Mouse (Mus musculus): Measurements from ENCODE around the gene Cd44. TPM values are rescaled to one million over a fixed set of nuclear protein-coding genes. Genes with fewer than 3 reads are reported as not detected.

Gene Cd44
- polyA plus RNA-seq, 1 experiment from 2014 or later, result 25.9 TPM

DNA sequence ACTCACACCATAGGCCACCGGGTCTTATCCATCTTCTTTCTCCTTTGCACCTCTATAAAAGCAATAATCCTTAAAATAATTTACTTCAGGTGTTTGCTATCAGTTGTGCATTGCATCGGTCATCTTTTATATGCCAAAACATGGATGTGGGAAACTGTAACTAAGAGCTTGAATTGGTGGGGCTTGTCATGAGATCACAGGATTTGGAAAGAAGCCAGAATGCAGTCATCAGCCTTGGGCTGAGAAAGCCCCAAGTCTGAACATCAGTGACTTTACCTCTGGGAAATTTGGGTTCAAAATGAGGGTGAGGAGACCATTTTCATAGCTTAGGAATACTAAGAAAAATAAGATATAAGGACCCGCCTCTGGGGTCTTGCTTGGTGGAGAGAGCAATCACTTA, 4.1 kb upstream of the Cd44 start:
- no peak overlapping the region for H3K9ac ChIP-seq (ENCODE audit: low read depth, low read length)
- DNase-seq (ENCODE audit: low spot score), result no peak
- H3K9me3 ChIP-seq (ENCODE audit: control insufficient read depth, low read length), result no peaks in the 10 kb centered on the region
- H3K27me3 ChIP-seq (replicated peaks; ENCODE audit: control insufficient read depth, insufficient read depth, low read length), result 0 out of 2 replicates have a peak, but pooled peaks cover 3% of the 10 kb centered on the region
- H3K4me3 ChIP-seq (ENCODE audit: low read depth, low read length), result no peak overlapping the region
- 0 out of 2 replicates have a peak, but pooled peaks cover 3% of the 10 kb centered on the region for H3K4me1 ChIP-seq (replicated peaks; ENCODE audit: control insufficient read depth, insufficient read depth, low read length)
- no peak for ATAC-seq (replicated peaks; ENCODE audit: low FRiP score)
- H3K4me2 ChIP-seq, result no peak overlapping the region
- H3K27ac ChIP-seq (ENCODE audit: low read depth, low read length), result no peak overlapping the region
- WGBS, result 75% methylated on average over 3 of the region's 3 CpGs
- H3K36me3 ChIP-seq (ENCODE audit: control insufficient read depth, insufficient read depth, low read length), result no peaks in the 10 kb centered on the region

DNA sequence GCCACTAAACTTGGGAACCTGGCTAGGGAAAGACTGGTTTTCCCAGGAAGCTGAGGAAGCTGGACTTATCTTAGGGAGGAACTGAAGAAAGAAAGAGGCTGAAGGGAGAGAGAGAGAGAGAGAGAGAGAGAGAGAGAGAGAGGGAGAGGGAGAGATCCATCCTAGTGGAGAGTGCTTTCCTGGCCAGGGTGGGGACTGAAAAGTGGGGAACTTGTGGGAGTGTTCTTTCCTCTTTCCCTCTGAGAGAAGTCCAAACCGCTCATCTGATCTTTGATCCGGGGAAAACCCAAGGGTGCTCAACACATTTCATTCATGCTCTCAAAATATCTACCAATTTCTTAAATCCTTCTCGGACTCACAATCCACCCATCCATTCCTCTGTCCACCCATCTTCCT, 361 bp upstream of the Cd44 start:
- Histone ChIP-seq H3K9me3 (ENCODE audit: control insufficient read depth, low read length) (no peaks in the 10 kb centered on the region), H3K4me1 (replicated peaks; ENCODE audit: control insufficient read depth, insufficient read depth, low read length) (peaks cover 11% of the 10 kb centered on the region; the same call in 1 of the 2 replicates), H3K27me3 (replicated peaks; ENCODE audit: control insufficient read depth, insufficient read depth, low read length) (no peaks in the 10 kb centered on the region), H3K27ac (ENCODE audit: low read depth, low read length) (no peak overlapping the region; the same call in 1 of the 2 replicates), H3K9ac (ENCODE audit: low read depth, low read length) (peak overlapping the region; percentile 69), H3K4me2 (peak overlapping the region; percentile 83), H3K4me3 (ENCODE audit: low read depth, low read length) (peak overlapping the region; percentile 65), H3K36me3 (ENCODE audit: control insufficient read depth, insufficient read depth, low read length) (no peaks in the 10 kb centered on the region)
- WGBS, result 9% methylated on average over 3 of the region's 3 CpGs
- ATAC-seq (replicated peaks; ENCODE audit: low FRiP score) (no peak), DNase-seq (ENCODE audit: low spot score) (no peak)

DNA sequence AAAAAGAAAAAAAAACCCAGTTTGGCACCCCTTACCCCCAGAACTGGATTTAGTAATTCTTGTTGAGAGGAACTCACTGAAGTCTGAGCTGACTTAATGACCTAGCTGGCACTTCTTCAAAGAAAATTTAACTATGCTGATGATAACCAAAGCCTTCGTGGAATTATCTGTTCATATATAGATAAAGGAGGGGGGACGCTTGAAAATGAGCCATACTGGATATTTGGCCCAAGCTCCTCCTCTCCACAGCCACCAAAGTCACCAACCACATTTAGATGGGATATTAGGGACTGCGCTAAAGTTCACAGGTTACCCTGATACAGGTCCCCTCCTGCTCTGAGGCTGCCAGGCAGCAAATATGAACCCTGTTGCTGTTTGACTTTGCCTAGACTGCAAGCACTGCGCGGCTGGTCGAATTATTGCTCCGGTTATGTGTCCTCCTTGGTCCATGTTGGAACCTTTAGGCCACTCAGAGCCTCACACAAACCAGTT, 1.2 kb downstream of the Cd44 start:
- DNase-seq (ENCODE audit: low spot score), result peak; percentile 42
- Histone ChIP-seq H3K36me3 (ENCODE audit: control insufficient read depth, insufficient read depth, low read length) (no peaks in the 10 kb centered on the region), H3K4me1 (replicated peaks; ENCODE audit: control insufficient read depth, insufficient read depth, low read length) (peaks cover 12% of the 10 kb centered on the region), H3K27me3 (replicated peaks; ENCODE audit: control insufficient read depth, insufficient read depth, low read length) (no peaks in the 10 kb centered on the region), H3K9ac (ENCODE audit: low read depth, low read length) (peak overlapping the region; percentile 69), H3K4me2 (peak overlapping the region; percentile 83), H3K9me3 (ENCODE audit: control insufficient read depth, low read length) (no peaks in the 10 kb centered on the region), H3K4me3 (ENCODE audit: low read depth, low read length) (peak overlapping the region; percentile 65), H3K27ac (ENCODE audit: low read depth, low read length) (peak overlapping the region; percentile 68)
- WGBS, result 24% methylated on average over 7 of the region's 7 CpGs
- peak; percentile 42 for ATAC-seq (replicated peaks; ENCODE audit: low FRiP score)

DNA sequence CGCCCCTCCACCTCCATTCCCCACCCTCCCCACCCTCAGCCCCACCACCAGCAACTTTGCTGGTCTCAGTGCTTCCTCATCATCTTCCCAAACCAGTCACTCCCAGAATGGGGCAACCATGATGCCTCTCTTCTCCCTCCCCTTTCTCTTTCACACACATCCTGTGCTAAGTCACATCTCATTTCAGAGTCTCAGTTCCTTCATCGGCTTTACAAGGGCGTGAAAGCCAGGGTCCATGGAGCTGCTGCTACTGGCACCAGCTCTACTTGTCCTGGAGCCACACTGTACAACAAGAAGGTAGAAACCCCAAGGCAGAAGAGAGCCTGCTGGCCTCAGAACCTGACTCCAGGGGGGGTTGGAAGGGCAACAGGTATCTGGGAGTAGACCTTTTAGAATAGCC, 2.2 kb downstream of the Cd44 start:
- Histone ChIP-seq H3K9me3 (ENCODE audit: control insufficient read depth, low read length) (no peaks in the 10 kb centered on the region), H3K27me3 (replicated peaks; ENCODE audit: control insufficient read depth, insufficient read depth, low read length) (no peaks in the 10 kb centered on the region), H3K36me3 (ENCODE audit: control insufficient read depth, insufficient read depth, low read length) (no peaks in the 10 kb centered on the region), H3K27ac (ENCODE audit: low read depth, low read length) (no peak overlapping the region; the same call in 1 of the 2 replicates), H3K4me3 (ENCODE audit: low read depth, low read length) (peak overlapping the region; percentile 65), H3K4me2 (peak overlapping the region; percentile 83), H3K9ac (ENCODE audit: low read depth, low read length) (peak overlapping the region; percentile 69), H3K4me1 (replicated peaks; ENCODE audit: control insufficient read depth, insufficient read depth, low read length) (peaks cover 12% of the 10 kb centered on the region)
- no peak for DNase-seq (ENCODE audit: low spot score)
- ATAC-seq (replicated peaks; ENCODE audit: low FRiP score), result no peak
- 34% methylated on average over 3 of the region's 3 CpGs for WGBS

DNA sequence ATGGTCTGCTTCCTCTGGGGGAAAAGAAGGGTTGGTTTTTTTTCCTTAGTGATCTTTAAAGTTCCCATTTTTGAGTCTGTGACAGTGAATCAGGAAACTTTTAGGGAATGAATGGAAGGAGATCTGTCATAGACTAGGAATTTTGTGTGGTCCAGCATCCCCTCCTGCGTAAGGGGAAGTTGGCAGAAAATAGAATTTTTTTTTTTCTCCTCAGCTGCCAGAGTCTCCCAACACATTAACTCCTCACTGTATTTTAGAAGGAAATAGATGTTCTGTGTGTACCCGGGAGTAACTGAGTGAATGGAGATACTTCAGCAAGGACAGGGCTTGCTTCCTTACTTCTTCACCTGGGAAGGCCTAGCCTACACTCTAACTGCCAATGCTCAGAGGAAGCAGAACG, 2.9 kb downstream of the Cd44 start:
- Histone ChIP-seq H3K36me3 (ENCODE audit: control insufficient read depth, insufficient read depth, low read length) (no peaks in the 10 kb centered on the region), H3K27ac (ENCODE audit: low read depth, low read length) (no peak overlapping the region), H3K9me3 (ENCODE audit: control insufficient read depth, low read length) (no peaks in the 10 kb centered on the region), H3K4me2 (peak overlapping the region; percentile 83), H3K4me1 (replicated peaks; ENCODE audit: control insufficient read depth, insufficient read depth, low read length) (peaks cover 12% of the 10 kb centered on the region), H3K27me3 (replicated peaks; ENCODE audit: control insufficient read depth, insufficient read depth, low read length) (no peaks in the 10 kb centered on the region), H3K9ac (ENCODE audit: low read depth, low read length) (no peak overlapping the region), H3K4me3 (ENCODE audit: low read depth, low read length) (peak overlapping the region; percentile 65; the same call in 1 of the 2 replicates)
- 65% methylated on average over 3 of the region's 3 CpGs for WGBS
- ATAC-seq (replicated peaks; ENCODE audit: low FRiP score) (no peak), DNase-seq (ENCODE audit: low spot score) (no peak)

DNA sequence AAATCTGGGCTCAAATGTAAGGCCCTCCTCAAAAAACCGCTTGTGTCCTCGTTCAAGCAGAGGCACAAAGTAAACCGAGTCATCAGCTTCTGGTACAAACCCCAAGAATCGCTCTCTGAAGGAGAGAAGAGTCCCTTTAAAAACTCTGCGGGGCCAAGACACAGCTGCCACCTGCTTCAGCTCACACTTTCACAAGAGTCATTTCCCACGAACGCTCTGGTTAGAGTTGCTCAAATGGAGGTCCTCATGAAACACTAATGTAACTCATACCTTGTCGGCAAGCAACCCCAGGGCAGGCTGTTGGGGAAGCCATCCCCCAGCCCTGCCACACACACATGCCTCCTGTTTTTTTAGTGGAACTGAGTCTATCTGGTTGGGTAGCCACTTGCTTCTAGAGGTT, 5.3 kb downstream of the Cd44 start:
- Histone ChIP-seq H3K9ac (ENCODE audit: low read depth, low read length) (no peak overlapping the region), H3K9me3 (ENCODE audit: control insufficient read depth, low read length) (no peaks in the 10 kb centered on the region), H3K27ac (ENCODE audit: low read depth, low read length) (no peak overlapping the region), H3K36me3 (ENCODE audit: control insufficient read depth, insufficient read depth, low read length) (no peaks in the 10 kb centered on the region), H3K4me1 (replicated peaks; ENCODE audit: control insufficient read depth, insufficient read depth, low read length) (peaks cover 9% of the 10 kb centered on the region), H3K4me3 (ENCODE audit: low read depth, low read length) (no peak overlapping the region), H3K27me3 (replicated peaks; ENCODE audit: control insufficient read depth, insufficient read depth, low read length) (no peaks in the 10 kb centered on the region), H3K4me2 (no peak overlapping the region)
- WGBS, result 79% methylated on average over 8 of the region's 8 CpGs
- DNase-seq (ENCODE audit: low spot score), result no peak
- ATAC-seq (replicated peaks; ENCODE audit: low FRiP score), result no peak

DNA sequence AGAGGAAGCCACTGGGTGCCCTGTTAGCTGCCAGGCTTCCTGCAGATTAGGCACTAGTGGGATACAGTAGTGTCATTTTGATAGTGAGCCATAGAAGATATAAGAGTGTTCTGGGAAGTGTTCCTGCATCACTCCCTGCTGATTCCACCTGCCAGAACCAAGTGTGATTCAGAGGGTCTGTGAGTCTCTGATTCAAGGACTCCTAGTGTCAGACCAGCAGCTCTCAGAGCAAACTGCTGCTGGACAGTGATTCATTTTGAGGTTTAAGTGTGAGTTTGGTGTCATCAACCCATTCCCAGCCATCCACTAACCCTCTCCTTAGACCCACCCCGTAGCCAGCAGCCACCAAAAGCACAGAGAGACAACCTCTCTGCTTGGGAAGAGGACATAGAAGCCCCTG, 6.3 kb downstream of the Cd44 start:
- no peak for DNase-seq (ENCODE audit: low spot score)
- no peak overlapping the region for H3K27ac ChIP-seq (ENCODE audit: low read depth, low read length)
- H3K9ac ChIP-seq (ENCODE audit: low read depth, low read length), result no peak overlapping the region
- ATAC-seq (replicated peaks; ENCODE audit: low FRiP score), result no peak
- no peak overlapping the region for H3K4me3 ChIP-seq (ENCODE audit: low read depth, low read length)
- 81% methylated on average over 1 of the region's 1 CpGs for WGBS
- H3K4me2 ChIP-seq, result no peak overlapping the region
- H3K36me3 ChIP-seq (ENCODE audit: control insufficient read depth, insufficient read depth, low read length), result no peaks in the 10 kb centered on the region
- H3K4me1 ChIP-seq (replicated peaks; ENCODE audit: control insufficient read depth, insufficient read depth, low read length), result peaks cover 9% of the 10 kb centered on the region
- H3K9me3 ChIP-seq (ENCODE audit: control insufficient read depth, low read length), result no peaks in the 10 kb centered on the region
- H3K27me3 ChIP-seq (replicated peaks; ENCODE audit: control insufficient read depth, insufficient read depth, low read length), result no peaks in the 10 kb centered on the region

DNA sequence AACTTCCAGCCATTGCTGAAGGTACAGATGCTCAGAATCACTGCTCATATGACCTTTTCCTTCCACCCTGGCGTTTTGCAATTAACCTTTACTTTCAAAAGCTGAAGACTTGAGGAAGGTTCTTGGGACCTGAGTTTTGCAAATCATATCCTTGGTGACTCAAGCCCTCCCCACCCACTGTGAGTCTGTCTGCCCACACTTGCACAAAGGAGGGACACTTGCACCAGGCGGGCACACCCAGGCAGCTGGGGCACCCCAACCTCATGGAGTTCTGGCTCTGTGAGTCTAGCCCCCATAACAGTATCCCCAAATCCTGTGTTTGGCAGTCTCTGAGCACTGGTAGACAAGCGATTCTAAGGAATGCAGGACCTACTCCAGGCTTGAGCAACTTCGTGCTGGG, 6.7 kb downstream of the Cd44 start:
- 68% methylated on average over 4 of the region's 4 CpGs for WGBS
- Histone ChIP-seq H3K4me2 (no peak overlapping the region), H3K9ac (ENCODE audit: low read depth, low read length) (no peak overlapping the region), H3K27me3 (replicated peaks; ENCODE audit: control insufficient read depth, insufficient read depth, low read length) (no peaks in the 10 kb centered on the region), H3K27ac (ENCODE audit: low read depth, low read length) (no peak overlapping the region), H3K4me1 (replicated peaks; ENCODE audit: control insufficient read depth, insufficient read depth, low read length) (peaks cover 8% of the 10 kb centered on the region), H3K36me3 (ENCODE audit: control insufficient read depth, insufficient read depth, low read length) (no peaks in the 10 kb centered on the region), H3K9me3 (ENCODE audit: control insufficient read depth, low read length) (no peaks in the 10 kb centered on the region), H3K4me3 (ENCODE audit: low read depth, low read length) (no peak overlapping the region)
- DNase-seq (ENCODE audit: low spot score) (no peak), ATAC-seq (replicated peaks; ENCODE audit: low FRiP score) (no peak)

DNA sequence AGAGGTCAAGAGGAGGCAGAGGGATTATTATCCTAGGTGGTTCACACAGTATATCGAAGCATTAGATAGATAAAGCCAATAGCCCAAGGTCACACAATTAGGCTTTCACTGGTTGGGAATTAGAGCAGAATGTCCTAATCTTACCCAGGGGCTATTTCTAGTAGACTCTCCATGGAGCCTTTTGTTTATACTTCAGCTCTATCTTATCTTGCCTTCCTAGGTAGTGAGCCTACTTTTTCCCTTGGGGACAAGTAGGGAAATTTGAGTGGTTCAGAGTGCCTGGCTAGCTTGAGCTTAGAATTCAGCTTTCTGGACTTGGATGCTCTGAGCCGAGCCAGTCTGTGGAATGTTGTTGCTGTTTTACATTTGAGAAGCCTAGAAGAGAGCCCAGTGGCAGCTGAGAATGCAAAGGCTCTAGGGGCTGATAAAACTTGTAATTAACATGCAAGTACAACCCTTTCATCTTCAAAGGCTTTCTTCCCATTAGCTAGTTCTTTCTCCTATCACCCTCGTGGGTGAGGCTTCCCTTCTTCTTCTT, 12.7 kb downstream of the Cd44 start:
- Histone ChIP-seq H3K27ac (ENCODE audit: low read depth, low read length) (no peak overlapping the region), H3K4me1 (replicated peaks; ENCODE audit: control insufficient read depth, insufficient read depth, low read length) (0 out of 2 replicates have a peak, but pooled peaks cover 2% of the 10 kb centered on the region), H3K36me3 (ENCODE audit: control insufficient read depth, insufficient read depth, low read length) (no peaks in the 10 kb centered on the region), H3K9ac (ENCODE audit: low read depth, low read length) (no peak overlapping the region), H3K4me2 (no peak overlapping the region), H3K9me3 (ENCODE audit: control insufficient read depth, low read length) (no peaks in the 10 kb centered on the region), H3K27me3 (replicated peaks; ENCODE audit: control insufficient read depth, insufficient read depth, low read length) (no peaks in the 10 kb centered on the region), H3K4me3 (ENCODE audit: low read depth, low read length) (no peak overlapping the region)
- DNase-seq (ENCODE audit: low spot score) (no peak), ATAC-seq (replicated peaks; ENCODE audit: low FRiP score) (no peak)
- WGBS, result 41% methylated on average over 3 of the region's 3 CpGs

Data from liver, embryonic 11.5 days (tissue).